Mouse (Mus musculus) G1E (cell line): Measurements from ENCODE around the gene Unc45b.

Source experiments
- CTCF ChIP-seq: IDR thresholded peaks from 2 replicates; pipeline ENCODE4 v1.5.1; 2012; ENCODE audit warnings: low read depth, low read length, inconsistent platforms, mixed read lengths
- GATA2 ChIP-seq: IDR thresholded peaks from 2 replicates; pipeline ENCODE4 v1.6.1; 2012; ENCODE audit warnings: low read depth, low read length, inconsistent platforms, borderline replicate concordance

GRCm38 (mm10) chr11:82920768-82921167, 10.4 kb downstream of the Unc45b start:
- TF ChIP-seq CTCF (no peak), GATA2 (no peak)
